Mouse (Mus musculus) intestine, embryonic 15.5 days (tissue): ENCODE results near the gene Gm15319. TPM values are rescaled to one million over a fixed set of nuclear protein-coding genes. Genes with fewer than 3 reads are reported as not detected.
A peak's percentile ranks its signal among the peaks of the same experiment; 100 is the strongest.
"Not testable (repeated sequence)": the region's sequence is repeated elsewhere in the genome, so short reads cannot be mapped to it uniquely, and the experiment has no call there.

Source experiments
- ATAC-seq: fragments of 200-750 bp; cut with Nextera tagmentation; 2 replicates; pipeline ENCODE4 v1.8.0; 2017; ENCODE audit warnings: moderate TSS enrichment, moderate library complexity
- H3K27ac ChIP-seq: fragments of 300-500 bp; sonication (generic); 2 replicates; pipeline ENCODE4 v1.5.1; 2015; ENCODE audit warnings: mild to moderate bottlenecking, inconsistent platforms
- H3K27me3 ChIP-seq: fragments of 300-500 bp; sonication (generic); replicated peaks from 2 replicates; pipeline ENCODE4 v1.6.1; 2015; ENCODE audit warnings: inconsistent platforms
- H3K36me3 ChIP-seq: fragments of 300-500 bp; sonication (generic); 2 replicates; pipeline ENCODE4 v1.6.1; 2015; ENCODE audit warnings: inconsistent platforms
- H3K4me1 ChIP-seq: fragments of 300-500 bp; sonication (generic); replicated peaks from 2 replicates; pipeline ENCODE4 v1.6.1; 2015; ENCODE audit warnings: inconsistent platforms
- H3K4me2 ChIP-seq: fragments of 300-500 bp; sonication (generic); replicated peaks from 2 replicates; pipeline ENCODE4 v1.6.1; 2015; ENCODE audit warnings: mild to moderate bottlenecking, inconsistent platforms
- H3K4me3 ChIP-seq: fragments of 300-500 bp; sonication (generic); replicated peaks from 2 replicates; pipeline ENCODE4 v1.5.1; 2015; ENCODE audit warnings: inconsistent platforms
- H3K9ac ChIP-seq: fragments of 300-500 bp; sonication (generic); 2 replicates; pipeline ENCODE4 v1.6.1; 2015; ENCODE audit warnings: inconsistent platforms
- H3K9me3 ChIP-seq: fragments of 300-500 bp; sonication (generic); 2 replicates; pipeline ENCODE4 v1.6.1; 2016; ENCODE audit warnings: inconsistent platforms
- WGBS: fragments of 180-500 bp; shearing (Covaris S2); methylation state at CpG from one replicate; pipeline ENCODE4 v1.1.7; 2015; 5-methylcytosine and 5-hydroxymethylcytosine counted together
- polyA plus RNA-seq: library from polyadenylated mRNA; unstranded; fragments of >200 nt; fragmentation: Nextera tagmentation; extraction: Ambion mirVana; gene quantifications from 2 replicates; pipeline ENCODE4 v1.2.1, GENCODE M21; 2015

Gm15319 gene
- 0.30 and 0.69 TPM in 2 replicates for polyA plus RNA-seq

- H3K36me3 ChIP-seq, H3K9ac ChIP-seq, H3K4me3 ChIP-seq, H3K27me3 ChIP-seq, H3K27ac ChIP-seq, H3K4me1 ChIP-seq, ATAC-seq, H3K4me2 ChIP-seq, H3K9me3 ChIP-seq: not testable (repeated sequence)
- no CpG with 5 or more reads among the region's 2 CpGs for WGBS
Measured at GRCm38 (mm10) chr8:20363110-20363509, at the start of gene Gm15319. Gene Gm15319 (minus strand): TSS chr8:20363210.

DNA sequence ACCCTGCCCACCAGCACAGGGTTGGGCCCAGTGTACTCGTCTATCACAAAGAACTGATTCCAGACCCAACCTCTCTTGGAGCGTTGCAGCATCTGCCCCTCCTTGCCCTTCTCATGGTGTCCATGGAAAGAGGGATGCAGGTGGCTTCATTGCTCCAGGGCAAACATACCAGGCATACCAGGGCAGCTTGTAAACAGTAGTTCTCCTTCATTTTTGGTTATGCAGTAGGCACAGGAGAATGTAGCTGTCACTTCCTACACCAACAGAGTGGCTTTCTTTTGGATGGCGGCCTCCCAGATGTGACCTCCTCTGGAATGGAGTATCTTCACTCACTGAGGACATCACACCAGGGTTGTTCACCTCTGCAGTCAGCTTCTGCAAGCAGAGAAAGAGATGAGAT is 47.3 kb upstream of the Gm15319 start:
- not testable (repeated sequence) for H3K36me3 ChIP-seq, H3K9me3 ChIP-seq, H3K27ac ChIP-seq, H3K27me3 ChIP-seq, H3K4me2 ChIP-seq, H3K9ac ChIP-seq, ATAC-seq, H3K4me3 ChIP-seq, H3K4me1 ChIP-seq
- 43% methylated on average over 1 of the region's 3 CpGs for WGBS

DNA sequence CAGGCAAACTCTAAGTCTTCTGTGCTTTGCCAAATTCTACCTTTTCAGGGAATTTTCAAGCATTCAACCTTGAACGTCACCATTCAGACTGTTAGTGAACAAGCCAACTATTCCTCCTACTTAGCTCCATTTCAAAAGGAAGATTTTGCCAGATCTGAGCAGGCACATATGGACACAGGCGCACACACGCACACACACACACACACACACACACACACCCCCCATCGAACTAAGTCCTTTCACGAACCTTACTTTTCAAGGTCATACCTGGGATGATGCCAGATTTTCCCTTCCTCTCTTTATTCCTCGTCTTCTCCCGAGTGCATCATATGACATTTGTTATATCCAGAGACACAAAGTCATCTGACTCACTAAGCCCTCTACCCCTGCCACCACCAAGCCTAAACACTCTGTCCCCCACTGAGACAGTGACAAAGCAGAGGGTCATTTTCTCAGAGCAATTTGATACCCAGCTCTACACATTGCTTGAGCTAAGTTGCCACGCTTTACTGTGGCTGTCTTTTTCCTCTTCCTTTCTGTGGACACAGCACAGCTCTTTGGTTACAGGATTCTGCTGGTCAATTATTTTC is 45.5 kb upstream of the Gm15319 start:
- not testable (repeated sequence) for H3K4me3 ChIP-seq, H3K9me3 ChIP-seq, H3K4me2 ChIP-seq, H3K9ac ChIP-seq, H3K27ac ChIP-seq, H3K36me3 ChIP-seq, H3K4me1 ChIP-seq, H3K27me3 ChIP-seq, ATAC-seq
- 90% methylated on average over 8 of the region's 8 CpGs for WGBS

- not testable (repeated sequence) for H3K4me3 ChIP-seq, H3K9me3 ChIP-seq, H3K4me1 ChIP-seq, H3K27ac ChIP-seq, H3K9ac ChIP-seq, H3K36me3 ChIP-seq, H3K4me2 ChIP-seq, H3K27me3 ChIP-seq
- peak; percentile 53; the same call in 1 of the 2 replicates for ATAC-seq
- 34% methylated on average over 6 of the region's 7 CpGs for WGBS
Measured at GRCm38 (mm10) chr8:20389363-20389739, 26.3 kb upstream of the Gm15319 start.

DNA sequence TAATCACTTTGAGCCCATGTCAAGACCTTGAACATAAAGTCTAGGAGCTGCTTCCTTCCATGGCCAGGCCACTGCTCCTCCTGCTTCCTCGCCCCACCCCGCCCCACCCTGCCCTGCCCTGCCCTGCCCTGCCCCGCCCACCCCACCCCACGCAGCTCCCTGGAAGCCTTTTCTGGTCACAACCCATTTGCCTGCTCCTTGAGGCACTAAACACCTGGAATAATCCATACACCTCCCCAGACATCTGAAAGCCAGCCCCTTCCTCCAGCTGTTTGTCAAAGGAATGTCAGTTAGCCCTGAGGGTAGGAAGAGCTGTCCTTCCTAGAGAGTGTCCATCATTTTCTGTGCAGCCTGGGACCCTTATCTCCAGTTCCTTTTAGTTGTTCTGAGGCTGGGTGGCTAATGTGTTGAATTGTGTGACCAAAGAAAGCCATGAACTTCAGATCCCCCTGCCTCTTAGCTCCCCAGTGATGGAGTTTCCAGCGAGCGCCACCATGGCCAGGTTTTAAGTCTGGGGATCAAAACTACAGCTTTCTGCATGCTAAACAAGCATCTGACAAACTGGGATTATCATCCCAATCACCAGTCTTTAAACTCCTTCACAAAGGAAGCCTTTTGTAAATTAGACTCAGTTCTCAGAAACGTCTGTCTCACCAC is 25.8 kb upstream of the Gm15319 start:
- H3K4me1 ChIP-seq, H3K27me3 ChIP-seq, H3K4me3 ChIP-seq, H3K27ac ChIP-seq, H3K4me2 ChIP-seq, H3K36me3 ChIP-seq, H3K9ac ChIP-seq, H3K9me3 ChIP-seq: not testable (repeated sequence)
- WGBS = 48% methylated on average over 4 of the region's 7 CpGs
- ATAC-seq = peak; percentile 83

DNA sequence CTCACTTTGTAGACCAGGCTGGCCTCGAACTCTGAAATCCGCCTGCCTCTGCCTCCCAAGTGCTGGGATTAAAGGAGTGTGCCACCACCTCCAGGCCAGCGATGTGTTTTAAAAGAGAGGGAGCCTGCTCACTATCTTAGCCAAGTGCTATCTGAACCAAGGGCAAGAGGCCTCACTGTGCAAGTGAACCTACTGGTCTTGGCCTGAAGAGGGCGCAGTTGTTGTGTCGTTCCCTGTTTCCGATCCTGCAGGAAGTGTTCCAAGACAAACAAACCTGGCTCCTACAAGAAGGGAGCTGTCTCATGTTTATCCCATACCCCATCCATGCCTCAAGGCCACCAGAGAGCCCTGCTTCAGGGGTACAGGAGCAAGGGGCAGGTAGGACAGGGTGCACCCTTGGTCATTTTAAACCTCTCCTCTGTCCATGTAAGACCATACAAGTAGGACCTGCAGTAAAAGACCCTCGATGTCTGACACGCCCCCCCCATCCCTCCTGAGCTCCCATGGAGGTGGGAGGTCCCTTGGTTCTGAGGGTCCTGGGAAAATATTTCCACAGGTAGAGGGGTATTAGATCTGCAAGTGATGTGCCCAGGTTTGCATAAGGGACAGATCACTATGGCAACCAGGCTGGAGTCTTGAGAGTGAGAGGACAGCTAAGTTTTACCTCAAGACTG is 24.2 kb upstream of the Gm15319 start:
- not testable (repeated sequence) for H3K9ac ChIP-seq, H3K4me1 ChIP-seq, H3K4me3 ChIP-seq, H3K4me2 ChIP-seq, ATAC-seq, H3K27ac ChIP-seq, H3K27me3 ChIP-seq, H3K9me3 ChIP-seq, H3K36me3 ChIP-seq
- 87% methylated on average over 2 of the region's 8 CpGs for WGBS

GRCm38 (mm10) chr8:20384990-20385389 is 22.0 kb upstream of the Gm15319 start:
- H3K9me3 ChIP-seq, H3K9ac ChIP-seq, H3K4me2 ChIP-seq, H3K4me3 ChIP-seq, ATAC-seq, H3K27ac ChIP-seq, H3K27me3 ChIP-seq, H3K36me3 ChIP-seq, H3K4me1 ChIP-seq: not testable (repeated sequence)
- WGBS = 30% methylated on average over 1 of the region's 2 CpGs

GRCm38 (mm10) chr8:20384131-20384530 is 21.1 kb upstream of the Gm15319 start:
- ATAC-seq, H3K4me1 ChIP-seq, H3K4me3 ChIP-seq, H3K36me3 ChIP-seq, H3K27me3 ChIP-seq, H3K27ac ChIP-seq, H3K4me2 ChIP-seq, H3K9ac ChIP-seq, H3K9me3 ChIP-seq: not testable (repeated sequence)
- 95% methylated on average over 8 of the region's 9 CpGs for WGBS

- H3K36me3 ChIP-seq, H3K9ac ChIP-seq, H3K4me3 ChIP-seq, H3K4me2 ChIP-seq, H3K27me3 ChIP-seq, ATAC-seq, H3K27ac ChIP-seq, H3K9me3 ChIP-seq, H3K4me1 ChIP-seq: not testable (repeated sequence)
- WGBS = 71% methylated on average over 2 of the region's 2 CpGs
Measured at GRCm38 (mm10) chr8:20382146-20382545, 19.1 kb upstream of the Gm15319 start.

DNA sequence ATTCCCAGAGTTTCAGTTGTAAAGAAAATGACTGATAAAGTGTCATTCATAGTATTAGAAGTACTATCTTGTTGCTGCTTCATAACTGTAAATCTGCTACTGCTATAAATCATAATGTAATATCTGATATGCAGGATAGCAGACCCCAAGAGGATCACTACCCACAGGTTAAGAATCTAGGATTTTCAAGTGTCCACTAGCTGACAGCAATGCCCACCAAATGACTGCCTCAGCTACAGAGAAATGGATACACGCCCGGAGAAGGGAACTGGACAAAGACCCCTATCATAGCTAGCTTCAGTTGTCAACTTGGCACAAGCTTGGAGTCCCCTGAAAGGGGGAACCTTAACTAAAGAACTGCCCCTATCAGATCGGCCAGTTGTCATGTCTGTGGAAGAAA is 18.6 kb upstream of the Gm15319 start:
- H3K9me3 ChIP-seq, H3K4me1 ChIP-seq, H3K4me3 ChIP-seq, H3K27me3 ChIP-seq, ATAC-seq, H3K9ac ChIP-seq, H3K4me2 ChIP-seq, H3K27ac ChIP-seq, H3K36me3 ChIP-seq: not testable (repeated sequence)
- WGBS = 93% methylated on average over 2 of the region's 3 CpGs

DNA sequence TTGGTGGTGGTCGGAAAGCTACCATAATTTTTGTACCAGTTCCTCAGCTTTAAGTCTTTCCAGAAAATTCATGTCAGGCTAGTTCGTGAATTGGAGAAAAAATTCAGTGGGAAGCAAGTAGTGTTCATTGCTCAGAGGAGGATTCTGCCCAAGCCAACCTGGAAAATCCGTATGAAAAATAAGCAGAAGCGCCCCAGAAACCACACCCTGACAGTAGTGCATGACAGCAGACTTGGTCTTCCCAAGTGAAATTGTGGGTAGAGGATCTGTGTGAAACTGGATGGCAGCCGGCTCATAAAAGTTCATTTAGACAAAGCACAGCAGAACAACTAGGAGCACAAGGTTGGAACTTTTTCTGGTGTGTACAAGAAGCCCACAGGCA is 18.2 kb upstream of the Gm15319 start:
- H3K4me3 ChIP-seq, ATAC-seq, H3K9ac ChIP-seq, H3K4me2 ChIP-seq, H3K27ac ChIP-seq, H3K4me1 ChIP-seq, H3K9me3 ChIP-seq, H3K36me3 ChIP-seq, H3K27me3 ChIP-seq: not testable (repeated sequence)
- WGBS = 73% methylated on average over 1 of the region's 5 CpGs

- H3K4me1 ChIP-seq, H3K4me3 ChIP-seq, H3K9me3 ChIP-seq, H3K36me3 ChIP-seq, H3K27ac ChIP-seq, H3K4me2 ChIP-seq, H3K9ac ChIP-seq, H3K27me3 ChIP-seq: not testable (repeated sequence)
- WGBS = 77% methylated on average over 7 of the region's 7 CpGs
- ATAC-seq = peak; percentile 89
Measured at GRCm38 (mm10) chr8:20380590-20381238, 17.7 kb upstream of the Gm15319 start.
